Mouse (Mus musculus): ENCODE results near the gene Dnah1.

DNA sequence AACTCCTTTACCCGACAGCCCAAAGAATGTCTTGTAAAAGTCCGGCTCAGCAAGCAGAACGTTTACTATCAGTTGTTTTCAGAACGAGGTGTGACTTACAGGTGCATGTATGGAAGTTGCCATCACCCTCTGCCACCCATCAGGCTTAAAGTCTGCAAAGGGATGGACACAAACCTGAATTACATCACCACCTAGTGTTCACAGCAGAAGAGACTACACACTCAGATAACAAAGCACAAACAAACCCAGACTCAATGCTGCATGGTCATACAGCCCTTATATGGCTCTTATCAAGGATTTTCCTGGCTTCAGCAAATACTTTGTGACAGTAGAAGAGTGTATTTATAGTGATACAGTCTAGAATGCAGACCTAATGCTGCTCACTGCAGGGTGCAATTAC, 4.0 kb upstream of the Dnah1 start:
- peak; percentile 11; the same call in 1 of the 2 replicates for TF ChIP-seq CTCF (IDR thresholded peaks at IDR 0.05; ENCODE audit: borderline replicate concordance, extremely low read depth, insufficient read depth, insufficient read length)
- TF ChIP-seq POLR2A (IDR thresholded peaks at IDR 0.05; ENCODE audit: borderline replicate concordance, extremely low read depth, insufficient read depth, insufficient read length, poor library complexity, severe bottlenecking): no peak
